Mouse (Mus musculus): ENCODE data around the gene Gm2000. TPM values are rescaled to one million over a fixed set of nuclear protein-coding genes. Genes with fewer than 3 reads are reported as not detected.

The Gm2000 gene
- polyA plus RNA-seq, 1 experiment from 2014 or later: 884 TPM

- no peaks in the 10 kb centered on the region for H3K9me3 ChIP-seq
- no peak for DNase-seq (ENCODE audit: low spot score)
- H3K36me3 ChIP-seq (replicated peaks): no peaks in the 10 kb centered on the region
- H3K4me1 ChIP-seq: no peaks in the 10 kb centered on the region; the same call in 1 of the 2 replicates
- H3K4me3 ChIP-seq: no peak overlapping the region
- no peak overlapping the region for H3K27ac ChIP-seq (replicated peaks)
- H3K27me3 ChIP-seq (replicated peaks; ENCODE audit: low read depth, poor library complexity, severe bottlenecking): no peaks in the 10 kb centered on the region
- WGBS: 42% methylated on average over 10 of the region's 10 CpGs
Measured at GRCm38 (mm10) chr1:156403251-156403650, 37.4 kb downstream of the Gm2000 start.

GRCm38 (mm10) chr1:156408004-156408403 is 42.2 kb downstream of the Gm2000 start:
- no peak overlapping the region for H3K27ac ChIP-seq (replicated peaks)
- WGBS: 67% methylated on average over 3 of the region's 3 CpGs
- no peaks in the 10 kb centered on the region for H3K9me3 ChIP-seq
- H3K36me3 ChIP-seq (replicated peaks): no peaks in the 10 kb centered on the region
- H3K4me1 ChIP-seq: no peaks in the 10 kb centered on the region; the same call in 1 of the 2 replicates
- DNase-seq (ENCODE audit: low spot score): no peak
- H3K27me3 ChIP-seq (replicated peaks; ENCODE audit: low read depth, poor library complexity, severe bottlenecking): no peaks in the 10 kb centered on the region
- H3K4me3 ChIP-seq: no peak overlapping the region

GRCm38 (mm10) chr1:156408521-156408920 is 42.7 kb downstream of the Gm2000 start:
- no peaks in the 10 kb centered on the region for H3K9me3 ChIP-seq
- H3K4me3 ChIP-seq: no peak overlapping the region
- 77% methylated on average over 4 of the region's 4 CpGs for WGBS
- H3K27me3 ChIP-seq (replicated peaks; ENCODE audit: low read depth, poor library complexity, severe bottlenecking): no peaks in the 10 kb centered on the region
- no peak for DNase-seq (ENCODE audit: low spot score)
- H3K4me1 ChIP-seq: no peaks in the 10 kb centered on the region; the same call in 1 of the 2 replicates
- no peaks in the 10 kb centered on the region for H3K36me3 ChIP-seq (replicated peaks)
- no peak overlapping the region for H3K27ac ChIP-seq (replicated peaks)

Other genes with a start within 250 kb of the Gm2000 start
- gene Fam163a, start 161.0 kb upstream of the Gm2000 start, polyA plus RNA-seq (2016; fragmentation: Nextera tagmentation; extraction: Ambion mirVana): 1.6 and 2.5 TPM in 2 replicates
- 0.07 and 0.24 TPM in 2 replicates for gene Tdrd5, start 62.4 kb upstream of the Gm2000 start, polyA plus RNA-seq (2016; fragmentation: Nextera tagmentation; extraction: Ambion mirVana)
- gene Nphs2, start 55.3 kb upstream of the Gm2000 start, polyA plus RNA-seq (2016; fragmentation: Nextera tagmentation; extraction: Ambion mirVana): not detected in 2 replicates
- 0.28 and 0.30 TPM in 2 replicates for gene Axdnd1, start 55.1 kb downstream of the Gm2000 start, polyA plus RNA-seq (2016; fragmentation: Nextera tagmentation; extraction: Ambion mirVana)
- gene Soat1, start 108.3 kb downstream of the Gm2000 start, polyA plus RNA-seq (2016; fragmentation: Nextera tagmentation; extraction: Ambion mirVana): 27.2 and 29.2 TPM in 2 replicates
- gene Gm10031, start 158.0 kb downstream of the Gm2000 start, polyA plus RNA-seq (2016; fragmentation: Nextera tagmentation; extraction: Ambion mirVana): 0.40 and 0.47 TPM in 2 replicates
- gene Abl2, start 192.7 kb downstream of the Gm2000 start, polyA plus RNA-seq (2016; fragmentation: Nextera tagmentation; extraction: Ambion mirVana): 5.8 and 6.0 TPM in 2 replicates

All from embryonic facial prominence, embryonic 10.5 days (tissue).